Mouse (Mus musculus) left cerebral cortex, postnatal 14 days (tissue): ENCODE measurements at regions not wholly inside any gene's neighbourhood (a gene's known extent, or its start where the extent isn't known, plus 50 kb on each side); places are given as distances from the start of the nearest gene placed in this dataset.

Source experiments
- DNase-seq, 2 experiments: peaks; one replicate each; pipeline ENCODE4 v3.0.0; 2021 to 2022; ENCODE audit warnings: low spot score in 2 of 2, mixed read lengths in 1 of 2
- intact Hi-C: fragments of 180-260 bp; cut with DNase I; formaldehyde crosslinking; loops from one replicate; pipeline ENCODE4 v1.15.1; 2025

DNA sequence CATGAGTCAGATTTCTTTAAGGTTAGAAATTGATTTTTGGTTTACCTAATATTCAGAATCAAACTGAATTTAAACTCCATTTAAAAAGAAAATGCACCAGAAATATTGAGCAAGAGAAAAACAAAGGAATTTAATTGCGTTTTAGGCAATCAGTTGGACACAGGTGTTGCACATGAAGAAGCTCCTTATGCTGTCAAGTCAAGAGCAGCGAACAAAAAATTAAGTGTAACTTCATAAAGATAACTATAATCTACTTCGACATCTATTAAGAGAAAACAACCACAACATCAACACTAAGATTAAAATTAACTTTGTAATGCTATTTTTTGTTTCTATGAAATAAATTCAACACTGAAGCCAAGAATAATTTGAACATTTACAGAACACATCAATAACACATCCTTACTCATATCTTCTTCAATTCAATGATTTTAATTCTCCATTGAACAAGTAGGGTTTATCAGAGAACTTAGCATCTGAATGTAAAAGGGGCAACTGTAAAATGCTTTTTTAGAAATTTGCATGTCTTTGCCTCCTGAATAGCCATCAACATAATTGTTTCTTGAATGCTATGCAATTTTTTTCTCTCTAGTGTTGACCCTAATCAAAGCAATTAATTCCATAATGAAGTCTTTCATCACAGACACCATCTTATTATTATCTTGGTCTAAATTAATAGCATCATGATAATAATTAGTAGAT, 237.7 kb upstream of the Tecrl start:
- intact Hi-C loops: no loop called here
- no peak for DNase-seq
